Mouse (Mus musculus): ENCODE results near the gene Synpo2.

GRCm38 (mm10) chr3:123149380-123150162 lies 86.4 kb downstream of the Synpo2 start:
- TF ChIP-seq CTCF (IDR thresholded peaks at IDR 0.05; ENCODE audit: low read depth, low read length), result no peak
- TF ChIP-seq POLR2A (IDR thresholded peaks at IDR 0.05; ENCODE audit: borderline replicate concordance, low read depth, low read length), result no peak

Data from bone marrow macrophage, adult 2 months (primary cell).